Mouse (Mus musculus): ENCODE results near the gene Tob2.
A peak's percentile ranks its signal among the peaks of the same experiment; 100 is the strongest.

GRCm38 (mm10) chr15:81858138-81858516 lies 469 bp downstream of the Tob2 start:
- TF ChIP-seq CTCF (IDR thresholded peaks at IDR 0.05; ENCODE audit: borderline replicate concordance, control insufficient read depth, extremely low read depth, insufficient read depth, low read length, poor library complexity): no peak
- peak; percentile 100 for TF ChIP-seq POLR2A (IDR thresholded peaks at IDR 0.05; ENCODE audit: control insufficient read depth, extremely low read depth, insufficient read depth, low read length, poor library complexity)
